Mouse (Mus musculus) midbrain, embryonic 15.5 days (tissue): ENCODE results near the gene Tent4a. TPM values are rescaled to one million over a fixed set of nuclear protein-coding genes. Genes with fewer than 3 reads are reported as not detected.

Source experiments
- ATAC-seq: fragments of 200-750 bp; cut with Nextera tagmentation; replicated peaks from 2 replicates; pipeline ENCODE4 v1.8.0; 2017; ENCODE audit warnings: moderate TSS enrichment
- H3K27ac ChIP-seq: fragments of 300-500 bp; sonication (generic); 2 replicates; pipeline ENCODE4 v1.5.1; 2015; ENCODE audit warnings: mild to moderate bottlenecking, inconsistent platforms
- H3K27me3 ChIP-seq: fragments of 300-500 bp; sonication (generic); replicated peaks from 2 replicates; pipeline ENCODE4 v1.6.1; 2015; ENCODE audit warnings: inconsistent platforms
- H3K36me3 ChIP-seq: fragments of 300-500 bp; sonication (generic); replicated peaks from 2 replicates; pipeline ENCODE4 v1.6.1; 2015; ENCODE audit warnings: inconsistent platforms
- H3K4me1 ChIP-seq: fragments of 300-500 bp; sonication (generic); 2 replicates; pipeline ENCODE4 v1.6.1; 2015; ENCODE audit warnings: inconsistent platforms
- H3K4me2 ChIP-seq: fragments of 300-500 bp; sonication (generic); 2 replicates; pipeline ENCODE4 v1.6.1; 2015; ENCODE audit warnings: inconsistent platforms, mild to moderate bottlenecking, moderate library complexity
- H3K4me3 ChIP-seq: fragments of 300-500 bp; sonication (generic); 2 replicates; pipeline ENCODE4 v1.5.1; 2015; ENCODE audit warnings: mild to moderate bottlenecking, inconsistent platforms
- H3K9ac ChIP-seq: fragments of 300-500 bp; sonication (generic); 2 replicates; pipeline ENCODE4 v1.6.1; 2015; ENCODE audit warnings: mild to moderate bottlenecking, inconsistent platforms
- H3K9me3 ChIP-seq: fragments of 300-500 bp; sonication (generic); 2 replicates; pipeline ENCODE4 v1.6.1; 2016; ENCODE audit warnings: inconsistent platforms
- WGBS: fragments of 180-500 bp; shearing (Covaris S2); methylation state at CpG from one replicate; pipeline ENCODE4 v1.1.7; 2015; ENCODE audit warnings: mixed read lengths; 5-methylcytosine and 5-hydroxymethylcytosine counted together
- polyA plus RNA-seq: library from polyadenylated mRNA; unstranded; fragments of >200 nt; fragmentation: Nextera tagmentation; extraction: Ambion mirVana; gene quantifications from 2 replicates; pipeline ENCODE4 v1.2.1, GENCODE M21; 2015

Tent4a gene
- polyA plus RNA-seq, 1 experiment from 2014 or later = 7.6 TPM

DNA sequence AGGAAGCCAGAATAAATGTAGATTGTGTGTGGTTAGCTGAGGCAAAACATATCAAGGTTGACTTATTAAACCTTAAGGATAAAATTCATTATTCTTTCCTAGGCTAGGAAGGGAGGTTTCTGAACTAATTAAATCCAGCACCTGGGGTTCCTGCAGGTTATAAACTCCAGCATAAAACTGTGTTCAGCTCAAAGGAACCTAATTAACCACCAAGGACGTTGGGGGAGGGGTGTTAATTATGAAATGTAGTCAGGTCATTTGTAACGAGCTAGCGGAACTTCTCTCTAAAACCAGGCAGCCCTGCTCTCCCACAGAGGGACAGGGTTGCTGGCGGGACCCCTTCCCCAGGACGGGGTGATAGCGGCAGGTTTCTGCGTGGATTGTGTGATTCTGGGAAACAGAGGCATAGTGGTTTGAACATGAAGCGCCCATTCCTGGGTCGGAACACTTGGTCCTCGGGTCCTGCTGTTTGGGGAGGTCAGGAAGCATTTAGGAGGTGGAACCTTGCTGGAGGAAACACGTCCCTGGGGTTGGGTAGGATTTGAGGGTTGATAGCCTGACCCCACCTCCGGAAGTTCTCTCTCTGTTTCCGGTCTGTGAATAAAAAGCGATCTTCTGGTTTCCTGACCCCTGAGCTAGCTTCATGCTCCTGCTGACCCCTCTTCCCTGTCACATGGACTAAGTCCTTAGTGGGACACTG lies 78.8 kb downstream of the Tent4a start:
- Histone ChIP-seq H3K4me3 (no peak overlapping the region), H3K27ac (no peak overlapping the region), H3K9ac (no peak overlapping the region), H3K4me2 (no peak overlapping the region), H3K27me3 (no peaks in the 10 kb centered on the region), H3K36me3 (no peaks in the 10 kb centered on the region), H3K9me3 (no peaks in the 10 kb centered on the region), H3K4me1 (no peaks in the 10 kb centered on the region)
- WGBS = 80% methylated on average over 14 of the region's 14 CpGs
- ATAC-seq = 0 out of 2 replicates have a peak, but pooled peaks have one; percentile 24

Other genes starting within 250 kb of the Tent4a start
- 72.0 and 73.1 TPM in 2 replicates for gene Nsun2, start 871 bp downstream of the Tent4a start, polyA plus RNA-seq
- 30.0 and 30.6 TPM in 2 replicates for gene Srd5a1, start 76.8 kb upstream of the Tent4a start, polyA plus RNA-seq
- 24.0 and 25.1 TPM in 2 replicates for gene Ube2ql1, start 205.3 kb upstream of the Tent4a start, polyA plus RNA-seq